Mouse (Mus musculus): ENCODE data around the gene Hand2.

DNA sequence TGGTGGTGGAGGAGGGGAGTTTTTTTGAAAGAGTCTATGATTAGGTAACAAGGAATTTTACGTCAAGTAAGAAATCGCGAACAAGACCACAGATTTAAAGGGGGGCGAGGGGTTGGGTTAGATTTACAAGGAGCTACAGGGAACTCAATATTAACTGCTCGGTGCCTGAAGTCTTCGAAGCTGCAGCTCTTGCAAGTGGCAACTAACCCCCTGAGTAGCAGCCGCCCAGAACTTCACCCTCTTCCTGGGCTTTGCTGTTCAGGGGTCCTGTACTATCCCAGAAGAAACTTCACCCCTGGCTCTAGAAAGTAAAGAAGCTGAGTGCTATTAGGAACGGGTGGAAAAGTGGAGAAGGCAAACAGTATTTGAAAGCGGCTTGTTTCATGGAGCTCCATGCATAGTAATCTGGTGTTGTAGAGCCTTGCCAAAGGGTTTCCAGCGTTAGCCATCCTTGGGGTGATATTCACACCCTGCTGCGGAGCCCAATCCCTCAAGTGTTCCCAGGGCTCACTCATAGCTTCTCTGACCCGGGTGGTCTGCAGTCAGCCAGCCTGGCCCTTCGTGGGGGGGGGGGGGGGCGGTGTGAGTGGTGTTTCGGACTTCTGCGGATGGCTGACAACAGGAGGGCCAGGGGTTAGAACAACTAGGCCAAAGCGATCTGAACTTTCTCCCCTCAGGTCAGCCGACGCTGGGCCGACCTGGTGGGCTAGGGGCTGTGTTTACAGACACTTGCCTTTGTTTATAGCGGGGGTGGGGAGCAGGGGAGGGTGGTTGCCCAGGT, 4.5 kb downstream of the Hand2 start:
- TF ChIP-seq CTCF (conservative IDR thresholded peaks at IDR 0.05; ENCODE audit: low read length) (no peak), NANOG (IDR thresholded peaks at IDR 0.05; ENCODE audit: borderline replicate concordance, low read length) (no peak), POU5F1 (IDR thresholded peaks at IDR 0.05; ENCODE audit: borderline replicate concordance, low read length) (no peak)

Data from E14TG2a.4 (cell line).